Mouse (Mus musculus): ENCODE results near the gene Vps29.
"Not testable (repeated sequence)": the region's sequence is repeated elsewhere in the genome, so short reads cannot be mapped to it uniquely, and the experiment has no call there.

Vps29 gene

DNA sequence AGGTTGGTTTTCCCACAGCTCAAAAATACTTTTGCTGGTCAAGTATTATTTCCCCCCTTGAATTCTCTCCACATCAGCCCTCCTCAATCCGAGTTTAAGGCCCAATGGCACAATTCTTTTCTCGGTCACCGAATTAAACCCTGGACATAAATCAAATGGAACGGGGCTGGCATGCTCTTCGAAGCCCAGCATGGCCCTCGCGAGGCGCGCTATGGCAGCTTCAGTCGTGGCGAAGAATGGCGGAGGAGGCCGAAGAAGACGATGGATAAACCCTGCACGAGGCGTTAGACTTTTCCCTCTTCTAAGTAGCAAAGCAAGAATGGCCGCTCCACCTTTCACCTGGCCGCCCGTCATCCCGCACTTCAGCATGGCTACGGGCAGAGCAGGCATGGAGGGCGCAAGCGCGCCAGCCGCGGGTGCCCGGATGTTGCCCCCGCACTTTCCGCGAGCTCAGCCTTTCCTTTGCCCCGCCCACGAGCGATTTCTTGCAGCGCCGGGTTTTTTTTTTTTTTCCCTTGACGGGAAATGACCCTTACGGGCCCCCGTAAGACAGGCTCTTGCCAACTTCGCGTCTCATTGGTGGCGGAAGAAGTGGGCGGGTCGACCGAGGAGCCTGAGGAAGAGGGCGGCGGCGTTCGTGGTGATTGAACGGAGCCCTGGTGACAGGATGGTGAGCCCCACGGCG, at the start of gene Vps29, which contains the start of gene Rad9b:
TSS of gene Vps29 (plus strand) at position 563 of the 685 bp plus-strand sequence.
TSS of gene Rad9b (minus strand) at position 427 of the 685 bp plus-strand sequence.
- peak; percentile 99 for DNase-seq

DNA sequence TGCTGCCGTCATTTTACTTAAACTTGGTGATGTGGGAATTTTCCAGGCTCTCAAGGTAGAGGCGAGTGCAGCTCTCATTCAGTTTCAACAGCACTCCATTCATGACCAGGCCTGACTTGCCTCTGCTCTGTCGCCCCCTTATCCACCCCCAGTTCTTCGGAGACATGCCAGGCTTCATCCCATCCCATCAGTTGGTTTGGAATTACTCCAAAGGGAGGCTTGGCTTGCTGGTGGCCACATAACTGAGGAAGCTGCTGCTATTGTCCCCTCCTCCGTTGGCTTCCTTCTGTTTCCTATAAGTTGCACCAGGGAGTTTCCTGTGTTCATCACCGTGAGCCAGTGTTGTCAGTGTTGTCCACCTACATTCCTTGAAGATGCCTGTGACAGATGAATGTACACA, 49.6 kb upstream of the Vps29 start:
- DNase-seq = no peak

DNA sequence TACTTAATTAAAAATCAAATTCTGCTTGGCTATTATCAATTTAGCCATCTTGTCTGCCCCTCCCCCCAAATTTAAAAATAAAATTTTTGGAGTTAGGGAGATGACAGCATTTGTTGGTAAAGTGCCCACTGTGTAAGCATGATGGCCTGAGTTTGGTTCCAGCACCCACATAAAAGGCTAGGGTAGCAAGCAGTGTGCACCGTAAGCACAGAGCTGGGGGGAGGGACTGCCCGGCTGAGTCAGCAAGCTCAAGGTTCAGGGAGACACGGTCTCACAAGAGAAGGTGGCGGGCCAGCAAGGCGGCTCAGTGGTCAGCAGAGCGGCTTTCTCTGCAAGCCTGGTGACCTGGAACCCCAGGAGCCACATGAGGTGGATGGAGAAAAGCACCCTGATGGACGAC, 48.7 kb upstream of the Vps29 start:
- no peak for DNase-seq

DNA sequence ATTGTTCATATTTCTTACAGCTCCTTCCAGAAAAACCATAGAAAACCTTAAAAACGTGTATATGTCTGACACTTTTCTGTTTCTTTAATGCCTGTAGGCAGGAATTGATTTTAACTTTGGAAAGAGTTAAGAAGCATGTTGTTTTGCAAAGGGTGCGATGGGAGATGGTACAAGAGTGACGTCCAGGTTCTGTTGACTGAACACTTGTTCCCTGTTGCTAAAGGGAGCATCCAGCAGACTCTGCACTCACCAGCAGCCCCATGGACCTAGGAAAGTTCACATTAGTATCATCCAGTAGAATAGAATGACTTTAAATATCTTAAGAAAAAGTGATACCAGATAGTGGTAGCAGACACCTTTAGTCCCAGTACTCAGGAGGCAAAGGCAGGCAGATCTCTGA, 47.6 kb upstream of the Vps29 start:
- DNase-seq = no peak

DNA sequence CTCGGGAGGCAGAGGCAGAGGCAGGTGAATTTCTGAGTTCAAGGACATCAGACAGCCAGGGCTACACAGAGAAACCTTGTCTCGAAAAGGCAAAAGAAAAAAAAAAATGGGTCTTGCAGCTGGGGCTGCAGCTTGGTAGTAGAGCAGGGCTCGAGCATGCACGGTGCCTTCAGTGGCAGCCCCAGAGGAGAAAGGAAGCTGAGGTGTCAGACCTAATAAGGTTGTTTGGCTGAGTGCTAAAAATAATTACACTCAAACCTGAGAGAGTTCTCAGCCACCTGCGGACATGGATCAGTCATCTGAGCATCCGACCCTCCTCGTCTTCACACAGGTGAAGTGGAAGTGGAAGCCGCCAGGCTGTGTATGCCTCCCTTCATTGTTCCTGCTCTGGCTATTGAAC, 43.5 kb upstream of the Vps29 start:
- no peak for DNase-seq

DNA sequence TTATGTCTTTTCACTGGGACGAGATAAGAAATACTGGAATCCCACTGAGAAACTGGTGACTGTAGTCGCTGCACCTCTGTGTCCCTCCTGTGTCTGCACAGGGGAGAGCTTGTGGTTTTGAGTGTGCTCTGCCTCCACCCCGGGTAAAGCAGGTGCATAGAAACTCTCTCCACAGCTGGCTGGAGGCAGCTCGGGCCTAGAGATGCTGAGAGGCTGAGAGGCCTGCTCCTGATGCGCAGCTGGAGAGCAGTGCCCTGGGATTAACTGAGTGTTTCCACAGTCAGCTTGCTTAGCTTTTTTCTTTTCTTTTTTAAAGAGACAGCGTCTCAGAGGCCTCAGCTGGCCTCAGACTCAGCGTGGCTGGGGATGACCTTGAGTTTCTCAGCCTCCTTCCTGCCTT, 42.5 kb upstream of the Vps29 start:
- DNase-seq = no peak

DNA sequence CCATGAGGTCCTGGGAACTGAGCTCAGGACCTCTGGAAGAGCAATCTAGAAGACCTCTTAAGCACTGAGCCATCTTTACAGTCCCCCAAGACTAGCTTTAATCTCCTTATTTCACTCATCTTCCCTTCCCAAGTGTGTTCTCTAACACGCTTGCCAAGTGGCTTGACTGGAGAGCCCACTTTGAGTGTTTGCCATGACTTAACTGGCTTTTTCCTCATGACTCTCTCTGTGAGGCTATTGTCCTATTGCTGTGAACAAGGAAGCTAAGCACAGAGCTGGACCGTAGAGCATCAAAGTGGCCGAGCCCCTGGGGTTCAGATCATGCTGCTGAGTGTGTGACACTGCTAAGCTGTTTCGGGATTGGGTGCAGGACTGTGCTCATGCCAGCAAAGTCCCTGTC, 41.8 kb upstream of the Vps29 start:
- DNase-seq = peak; percentile 59

DNA sequence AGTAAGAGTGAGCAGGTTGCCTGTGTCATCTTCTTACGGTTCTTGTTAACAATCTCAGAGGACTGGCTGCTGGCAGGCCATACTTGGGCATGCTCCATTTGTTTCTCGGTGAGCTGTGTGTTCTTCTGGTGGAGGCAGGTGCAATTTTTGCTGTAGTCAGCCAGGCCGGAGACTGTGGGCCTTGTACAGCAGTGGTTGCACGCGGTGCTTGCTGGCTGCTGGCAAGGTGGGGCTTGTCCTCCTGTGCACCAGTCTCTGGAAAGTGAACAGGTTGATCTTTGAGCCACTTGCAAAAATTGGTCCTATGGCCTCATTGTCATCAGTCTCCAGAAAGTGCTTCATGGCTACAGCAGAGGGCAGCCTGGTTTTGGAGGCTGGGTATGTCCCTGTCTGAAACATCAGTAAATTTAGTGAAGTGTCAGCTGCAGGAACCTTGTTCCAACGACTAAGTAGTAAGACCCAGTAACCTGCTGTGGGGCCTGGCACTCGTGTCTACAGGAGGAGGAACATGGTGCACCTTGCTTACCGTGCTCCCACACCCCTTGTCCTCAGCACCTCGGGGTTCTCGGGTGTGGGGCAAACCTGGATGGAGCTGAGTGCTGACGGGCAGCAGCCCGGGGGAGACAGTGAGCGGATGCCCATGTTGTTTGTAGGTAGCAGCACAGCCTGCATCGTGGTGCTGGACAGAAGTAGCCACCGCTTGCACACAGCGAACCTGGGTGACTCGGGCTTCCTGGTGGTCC, 41.1 kb upstream of the Vps29 start:
- no peak for DNase-seq

DNA sequence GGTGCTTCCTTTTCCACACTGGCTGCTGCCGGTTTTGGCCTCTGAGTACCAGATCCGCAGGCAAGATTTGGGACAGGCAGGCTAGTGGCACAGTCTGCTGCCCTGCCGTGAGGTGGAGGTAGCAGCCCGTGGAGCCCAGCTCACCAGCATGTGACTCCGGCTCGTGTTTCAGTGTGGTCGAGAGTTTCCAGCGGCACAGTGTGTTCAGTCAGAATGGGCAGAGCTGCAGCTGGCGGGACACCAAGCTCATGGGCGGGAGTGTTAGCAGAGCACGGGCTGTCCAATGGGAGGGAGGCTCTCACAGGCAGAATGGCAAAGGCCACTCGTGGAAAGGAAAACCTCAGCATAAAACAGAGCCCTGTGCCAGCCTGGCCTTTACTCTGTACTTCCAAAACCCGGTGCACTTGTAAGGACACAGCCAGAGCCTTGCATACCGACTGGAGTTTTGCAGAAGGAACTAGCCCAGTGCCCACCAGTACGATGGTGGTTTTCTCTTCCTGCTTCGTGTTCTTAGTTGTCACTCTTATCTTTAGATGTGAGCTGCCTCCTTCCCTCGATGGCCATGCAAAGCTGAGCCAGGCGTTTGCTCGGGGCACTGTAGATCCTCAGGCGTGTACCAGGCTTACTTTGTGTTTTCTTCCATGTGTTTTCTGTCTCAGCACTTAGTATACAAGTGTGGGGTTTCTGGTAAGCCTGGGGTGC, 39.1 kb upstream of the Vps29 start:
- DNase-seq = peak; percentile 97

DNA sequence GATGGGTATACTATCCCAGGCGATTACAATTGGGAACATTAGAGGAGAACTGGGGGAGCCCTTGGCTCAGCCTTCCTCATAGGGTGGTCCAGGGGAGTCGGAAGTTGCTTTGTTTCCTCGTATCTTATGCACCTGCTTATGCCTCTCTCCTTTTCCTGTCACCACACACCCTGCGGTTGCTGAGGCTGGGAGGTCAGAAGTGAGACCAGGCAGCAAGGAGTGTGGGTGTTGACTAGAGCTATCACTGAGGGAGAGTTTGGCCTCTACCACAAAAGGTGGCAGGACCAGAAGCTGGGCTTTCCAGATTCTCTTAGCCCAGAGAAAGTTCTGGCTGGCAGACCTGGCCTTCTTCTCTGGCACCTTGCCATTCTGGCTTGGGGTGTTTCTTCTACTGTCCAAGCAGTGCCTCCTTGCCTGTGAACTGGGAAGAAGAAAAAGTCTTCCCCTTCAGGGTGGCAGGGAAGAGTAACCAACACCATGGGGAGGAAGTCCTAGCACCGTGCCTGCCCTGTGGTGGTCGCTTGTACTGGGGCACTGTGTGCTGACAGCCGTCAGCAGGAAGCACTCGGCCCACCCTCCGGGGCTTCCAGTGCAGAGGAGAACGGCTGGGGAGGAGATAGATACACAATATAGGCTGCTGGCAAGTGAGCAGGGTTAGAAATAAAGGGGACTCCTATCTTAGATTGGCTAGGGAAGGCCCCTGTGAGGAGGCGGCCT, 36.7 kb upstream of the Vps29 start:
- peak; percentile 47 for DNase-seq

DNA sequence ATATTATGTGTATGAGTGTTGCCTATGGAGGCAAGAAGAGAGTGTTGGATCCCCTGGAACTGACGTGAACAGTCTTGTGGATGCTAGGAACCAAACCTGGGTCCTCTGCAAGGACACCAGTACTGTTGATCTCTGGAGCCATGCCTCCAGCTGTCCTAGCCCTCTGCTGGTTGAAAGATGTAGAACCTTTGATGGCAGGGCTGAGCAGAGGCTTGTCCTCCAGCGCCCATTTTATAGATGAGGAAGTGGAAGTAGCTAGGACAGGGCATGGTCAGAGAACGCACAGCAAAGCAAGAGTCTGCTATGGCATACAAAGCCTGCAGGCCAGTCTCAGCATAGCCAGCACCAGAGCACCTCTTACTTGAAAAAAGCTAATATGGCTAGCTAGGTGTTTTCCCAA, 36.1 kb upstream of the Vps29 start:
- peak; percentile 72 for DNase-seq

DNA sequence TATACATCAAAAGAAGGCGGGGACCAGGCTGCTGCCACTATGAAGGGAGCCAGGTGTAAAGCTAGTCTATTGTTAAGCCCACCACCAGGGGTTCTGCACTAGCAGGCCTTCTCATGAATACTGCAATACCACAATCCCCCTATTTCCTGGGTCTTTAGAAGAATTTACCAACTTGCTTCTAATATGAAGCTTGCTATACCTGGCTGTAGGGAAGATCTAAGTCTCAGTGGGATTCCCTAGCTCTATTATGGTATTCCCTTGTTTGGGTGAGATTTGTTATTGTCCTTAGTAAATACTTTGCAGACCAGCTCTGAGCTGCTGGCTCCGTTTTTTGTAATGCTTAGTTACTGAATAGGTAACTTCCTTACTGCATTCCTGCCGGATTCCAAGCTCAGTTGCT, 35.2 kb upstream of the Vps29 start:
- DNase-seq = not testable (repeated sequence)

DNA sequence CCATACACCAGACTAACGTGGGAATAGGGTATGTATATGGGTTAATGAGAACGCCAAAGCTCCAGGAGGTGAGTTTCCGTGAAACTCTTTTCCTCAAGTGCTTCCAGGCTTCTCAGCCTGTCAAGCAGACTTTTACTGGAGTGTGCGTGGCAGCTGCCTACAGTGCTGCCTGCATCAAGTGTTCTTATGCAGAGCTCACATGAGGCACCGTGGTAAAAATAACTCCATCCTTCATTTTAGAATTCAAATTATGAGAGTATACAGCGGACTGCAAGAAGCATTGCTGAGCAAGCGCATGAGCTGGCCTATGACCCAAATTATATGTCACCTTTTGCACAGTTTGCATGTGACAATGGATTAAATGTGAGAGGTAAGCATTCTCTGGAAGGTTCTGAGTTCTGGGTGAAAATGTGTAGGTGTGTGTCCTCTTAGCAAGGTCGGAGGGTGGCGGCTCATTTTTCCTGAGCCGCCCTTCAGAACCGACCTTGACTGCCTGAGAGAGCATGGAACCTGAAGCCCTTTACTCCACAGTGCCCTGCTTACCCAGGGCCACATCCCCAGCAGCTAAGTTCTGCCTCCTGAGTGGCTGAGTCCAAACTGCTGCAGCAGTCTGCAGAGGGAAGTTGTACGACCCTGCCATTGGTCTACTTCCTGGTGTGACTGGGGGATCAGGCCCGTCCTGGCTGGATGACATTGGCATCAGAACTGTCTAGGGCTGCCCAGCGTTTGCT, 34.5 kb upstream of the Vps29 start:
- DNase-seq = peak; percentile 48

DNA sequence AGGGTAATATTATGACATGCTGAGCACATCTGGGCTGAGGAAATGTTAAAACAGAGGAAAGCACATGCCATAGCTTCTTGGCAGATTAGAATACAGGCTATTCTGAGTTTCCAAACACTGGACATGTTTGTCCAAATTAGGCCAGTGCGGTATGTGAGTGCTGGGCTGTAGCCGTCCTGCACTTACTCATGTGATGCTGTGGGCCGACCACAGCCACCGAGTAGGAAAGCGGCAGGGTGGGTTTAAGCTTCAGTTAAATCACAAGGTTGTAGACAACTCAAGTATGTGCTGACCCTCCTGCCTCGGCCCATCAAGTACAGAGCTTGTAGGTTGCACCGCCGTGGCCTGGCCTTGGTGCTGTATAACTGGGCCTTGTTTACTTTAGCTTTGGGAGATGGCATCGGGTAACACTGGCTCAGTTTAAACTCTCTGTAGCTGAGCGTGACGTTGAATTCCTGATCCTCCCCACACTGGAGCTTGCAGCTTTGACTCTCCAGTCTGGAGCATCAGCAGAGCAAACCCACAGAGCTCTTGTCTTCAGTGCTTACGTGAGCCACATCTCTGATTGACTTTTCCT, 33.9 kb upstream of the Vps29 start:
- peak; percentile 20 for DNase-seq

DNA sequence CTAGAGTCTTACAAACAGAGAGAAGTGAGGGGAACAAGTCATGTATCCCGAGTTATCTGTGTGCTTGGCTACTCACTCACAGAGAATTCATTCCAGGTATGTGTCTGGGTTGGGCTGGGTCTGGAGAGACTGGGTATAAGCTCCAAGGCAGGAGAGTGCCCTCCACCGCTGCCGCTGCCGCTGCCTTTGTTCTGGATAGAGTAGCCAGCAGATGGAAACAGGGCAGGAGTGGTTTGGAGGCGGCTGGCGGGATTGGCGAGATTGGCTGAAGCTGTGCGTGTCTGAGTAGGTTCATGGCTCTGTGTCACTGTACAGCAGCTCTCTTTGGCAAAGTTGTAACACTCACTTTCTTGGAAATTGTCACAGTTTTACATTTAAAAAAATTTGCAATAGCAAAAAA, 30.6 kb upstream of the Vps29 start:
- no peak for DNase-seq

DNA sequence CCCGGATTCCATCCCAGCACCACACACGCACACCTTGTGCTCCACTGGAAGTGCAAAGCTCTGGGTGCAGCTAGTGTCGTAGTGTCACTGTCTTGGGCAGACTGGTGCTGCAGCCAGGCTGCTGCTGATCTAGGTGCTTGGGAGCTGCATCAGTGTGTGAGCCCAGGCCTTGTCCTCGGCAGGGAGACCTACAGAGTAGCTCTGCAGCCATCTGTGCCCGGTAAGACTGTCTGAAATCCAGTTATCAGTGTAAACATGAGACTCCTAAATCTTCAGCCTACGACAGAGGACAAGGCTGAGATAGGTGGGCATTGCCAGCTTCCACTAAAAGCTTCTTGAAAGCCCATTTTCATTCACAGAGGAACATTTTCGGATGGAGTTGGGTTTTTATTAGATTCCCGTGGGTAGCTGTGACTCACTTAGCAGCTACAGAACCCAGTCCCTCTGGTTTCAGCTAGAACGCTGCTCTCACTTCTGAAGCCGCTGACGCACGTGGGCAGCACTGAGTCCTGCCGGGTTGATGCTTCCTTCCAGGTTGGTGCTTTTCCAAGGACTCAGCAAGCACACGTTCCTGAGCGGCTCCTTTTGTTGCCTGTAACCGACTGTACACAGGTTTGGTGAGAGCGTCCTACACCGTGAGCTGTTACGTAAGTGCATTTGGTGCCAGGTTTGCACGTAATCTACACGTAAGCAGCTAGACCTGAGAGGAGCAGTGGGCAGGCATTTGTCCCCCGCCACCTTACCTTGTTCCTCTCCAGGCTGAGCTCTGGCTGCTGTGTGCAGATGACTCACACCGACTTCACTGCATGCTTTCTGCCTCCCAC, 29.3 kb upstream of the Vps29 start:
- DNase-seq = peak; percentile 82

DNA sequence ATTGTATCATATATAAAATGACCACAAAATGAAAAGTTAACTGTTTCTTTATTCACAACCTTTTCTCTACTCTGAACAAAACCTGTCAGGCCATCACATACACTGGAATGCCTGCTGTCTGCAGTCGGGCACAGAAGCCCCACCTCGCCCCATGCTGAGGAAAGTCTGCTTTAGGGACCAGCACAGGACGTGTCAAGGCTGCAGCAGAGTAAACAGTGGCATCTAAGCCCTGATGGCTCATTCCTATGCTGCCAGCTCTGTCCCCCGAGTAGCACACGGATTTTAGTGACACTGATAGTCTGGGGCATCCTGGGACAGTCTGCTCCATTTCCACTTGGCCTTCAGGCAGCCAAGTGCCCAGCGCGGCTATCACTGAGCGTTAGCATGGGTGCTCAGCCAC, 28.7 kb upstream of the Vps29 start:
- no peak for DNase-seq

DNA sequence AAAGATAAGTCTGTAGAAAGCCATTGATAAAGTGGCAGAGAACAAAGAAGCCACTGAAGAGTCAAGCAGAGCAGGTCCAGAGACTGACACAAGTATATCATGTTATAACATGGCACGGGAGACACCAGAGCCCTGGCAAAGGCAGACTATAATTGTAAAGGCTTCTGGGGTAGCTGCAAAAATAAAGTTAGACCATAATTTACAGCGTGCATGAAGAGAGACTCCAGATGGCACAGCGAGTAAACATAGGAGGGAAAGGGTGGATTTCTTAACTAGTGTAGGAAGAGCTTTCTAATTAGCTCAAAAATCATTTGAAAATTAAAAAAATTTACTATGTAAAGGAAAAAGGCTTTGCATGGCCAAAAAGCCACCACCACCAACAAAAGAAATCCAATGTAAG, 26.9 kb upstream of the Vps29 start:
- no peak for DNase-seq

DNA sequence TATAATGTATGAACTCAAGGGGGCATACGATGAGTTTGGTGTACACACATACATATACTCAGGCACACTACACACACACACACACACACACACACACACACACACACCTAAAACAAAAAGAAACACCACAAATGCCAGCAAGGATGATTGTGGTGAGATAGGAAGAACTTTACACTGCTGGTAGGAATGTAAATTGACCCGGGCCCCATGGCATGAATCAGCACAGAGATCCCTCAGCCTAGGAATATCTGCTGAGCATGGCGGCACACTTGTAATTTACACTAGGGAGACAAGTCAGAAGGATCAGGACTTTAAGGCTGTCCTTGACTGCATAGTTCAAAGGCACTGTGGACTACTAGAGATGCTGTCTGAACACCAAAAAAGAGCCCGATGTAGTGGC, 23.9 kb upstream of the Vps29 start:
- no peak for DNase-seq

DNA sequence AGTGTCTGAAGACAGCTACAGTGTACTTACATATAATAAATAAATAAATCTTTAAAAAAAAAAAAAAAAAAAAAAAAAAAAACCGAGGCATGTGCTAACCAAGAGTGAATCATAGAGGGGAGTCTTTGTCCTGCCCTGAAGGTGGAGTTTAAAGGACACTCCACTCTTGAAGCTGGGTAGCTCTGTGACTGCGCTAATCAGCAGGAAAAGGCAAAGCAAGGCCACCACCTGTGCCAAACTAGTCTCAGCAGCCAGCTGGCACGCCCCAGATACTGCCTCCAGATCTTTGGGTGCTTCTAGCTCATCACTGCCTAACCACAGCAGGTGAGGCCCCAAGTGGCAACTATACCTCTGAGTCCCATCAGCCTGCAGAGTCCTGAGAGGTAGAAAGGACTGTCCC, 19.5 kb upstream of the Vps29 start:
- DNase-seq = no peak

Measured in lung, postnatal 36 days (tissue).